Mouse (Mus musculus) midbrain, postnatal 0 days (tissue): ENCODE data around the gene Olfr984. TPM values are rescaled to one million over a fixed set of nuclear protein-coding genes. Genes with fewer than 3 reads are reported as not detected.

Source experiments
- ATAC-seq: fragments of 200-750 bp; cut with Nextera tagmentation; 2 replicates; pipeline ENCODE4 v1.8.0; 2017; ENCODE audit warnings: moderate number of reproducible peaks, mild to moderate bottlenecking, moderate TSS enrichment, moderate library complexity; ENCODE audit not compliant: low FRiP score
- DNase-seq: peaks from one replicate; pipeline ENCODE4 v3.0.0-alpha.2; 2015; ENCODE audit warnings: low spot score
- H3K27ac ChIP-seq: fragments of 300-500 bp; sonication (generic); 2 replicates; pipeline ENCODE4 v1.5.1; 2014; ENCODE audit warnings: low read depth, mild to moderate bottlenecking, low read length, mixed read lengths
- H3K27me3 ChIP-seq: fragments of 300-500 bp; sonication (generic); 2 replicates; pipeline ENCODE4 v1.6.1; 2014; ENCODE audit warnings: low read length, control low read depth, mixed read lengths; ENCODE audit not compliant: insufficient read depth
- H3K36me3 ChIP-seq: fragments of 300-500 bp; sonication (generic); 2 replicates; pipeline ENCODE4 v1.6.1; 2014; ENCODE audit warnings: low read length, control low read depth, mixed read lengths; ENCODE audit not compliant: insufficient read depth
- H3K4me1 ChIP-seq: fragments of 300-500 bp; sonication (generic); 2 replicates; pipeline ENCODE4 v1.6.1; 2014; ENCODE audit warnings: mild to moderate bottlenecking, control low read depth, antibody characterized with exemption, low read length, mixed read lengths; ENCODE audit not compliant: insufficient read depth
- H3K4me2 ChIP-seq: fragments of 300-500 bp; sonication (generic); 2 replicates; pipeline ENCODE4 v1.6.1; 2014; ENCODE audit warnings: low read depth, mild to moderate bottlenecking, low read length, mixed read lengths; ENCODE audit not compliant: poor library complexity, severe bottlenecking
- H3K4me3 ChIP-seq: fragments of 300-500 bp; sonication (generic); 2 replicates; pipeline ENCODE4 v1.5.1; 2014; ENCODE audit warnings: low read depth, mild to moderate bottlenecking, low read length, moderate library complexity
- H3K9ac ChIP-seq: fragments of 300-500 bp; sonication (generic); replicated peaks from 2 replicates; pipeline ENCODE4 v1.6.1; 2014; ENCODE audit warnings: mild to moderate bottlenecking, low read length, moderate library complexity, mixed read lengths; ENCODE audit not compliant: poor library complexity, severe bottlenecking
- H3K9me3 ChIP-seq: fragments of 300-500 bp; sonication (generic); 2 replicates; pipeline ENCODE4 v1.6.1; 2016; ENCODE audit warnings: low read length, control low read depth
- CTCF ChIP-seq: IDR thresholded peaks from 2 replicates; pipeline ENCODE4 v1.5.1; 2016; ENCODE audit warnings: antibody characterized with exemption, mild to moderate bottlenecking
- WGBS: fragments of 180-500 bp; shearing (Covaris S2); extraction: QIAGEN DNeasy Blood & Tissue Kit; methylation state at CpG from one replicate; pipeline ENCODE4 v1.1.7; 2014; 5-methylcytosine and 5-hydroxymethylcytosine counted together
- polyA plus RNA-seq: library from polyadenylated mRNA; unstranded; fragments of >200 nt; fragmentation: Nextera tagmentation; extraction: Ambion mirVana; gene quantifications from 2 replicates; pipeline ENCODE4 v1.2.1, GENCODE M21; 2015
- total RNA-seq: library from RNA; depleted of rRNA; stranded (reverse); fragments of >200 nt; gene quantifications from 2 replicates; pipeline ENCODE4 v1.2.3, GENCODE M21; 2014; rRNA removed

Gene Olfr984
- total RNA-seq (not detected in 2 replicates), polyA plus RNA-seq (not detected in 2 replicates)

- H3K36me3 ChIP-seq = no peaks in the 10 kb centered on the region
- H3K27ac ChIP-seq = no peak within 1 kb of the TSS
- no peaks in the 10 kb centered on the region for H3K27me3 ChIP-seq
- no peaks in the 10 kb centered on the region for H3K9me3 ChIP-seq
- ATAC-seq (no peak), DNase-seq (no peak)
- no peaks in the 10 kb centered on the region for H3K4me1 ChIP-seq
- no peak for TF ChIP-seq CTCF
- no peak within 1 kb of the TSS for H3K9ac ChIP-seq
- WGBS = 82% methylated on average over 2 of the region's 2 CpGs
- H3K4me3 ChIP-seq = no peak within 1 kb of the TSS
- no peak within 1 kb of the TSS for H3K4me2 ChIP-seq
Observed at GRCm38 (mm10) chr9:40114106-40114505, at the start of gene Olfr984. Olfr984 (minus strand) TSS chr9:40114206.

GRCm38 (mm10) chr9:40155118-40155644 is 41.2 kb upstream of the Olfr984 start:
- no peak for TF ChIP-seq CTCF
- Histone ChIP-seq H3K4me1 (no peaks in the 10 kb centered on the region), H3K9me3 (no peaks in the 10 kb centered on the region), H3K9ac (no peak overlapping the region), H3K27ac (no peak overlapping the region), H3K36me3 (no peaks in the 10 kb centered on the region), H3K4me3 (no peak overlapping the region), H3K27me3 (no peaks in the 10 kb centered on the region), H3K4me2 (no peak overlapping the region)
- 71% methylated on average over 4 of the region's 4 CpGs for WGBS
- DNase-seq = no peak
- no peak for ATAC-seq

GRCm38 (mm10) chr9:40141544-40141943 is 27.5 kb upstream of the Olfr984 start:
- Histone ChIP-seq H3K4me3 (no peak overlapping the region), H3K9me3 (no peaks in the 10 kb centered on the region), H3K4me2 (no peak overlapping the region), H3K27me3 (no peaks in the 10 kb centered on the region), H3K27ac (no peak overlapping the region), H3K9ac (no peak overlapping the region), H3K36me3 (no peaks in the 10 kb centered on the region), H3K4me1 (no peaks in the 10 kb centered on the region)
- DNase-seq = no peak
- ATAC-seq = no peak
- TF ChIP-seq CTCF = no peak
- WGBS = 54% methylated on average over 1 of the region's 1 CpGs

- TF ChIP-seq CTCF = no peak
- H3K4me3 ChIP-seq = no peak overlapping the region
- no peaks in the 10 kb centered on the region for H3K9me3 ChIP-seq
- DNase-seq (no peak), ATAC-seq (no peak)
- no peaks in the 10 kb centered on the region for H3K36me3 ChIP-seq
- 76% methylated on average over 4 of the region's 4 CpGs for WGBS
- H3K27me3 ChIP-seq = no peaks in the 10 kb centered on the region
- H3K9ac ChIP-seq = no peak overlapping the region
- H3K27ac ChIP-seq = no peak overlapping the region
- no peaks in the 10 kb centered on the region for H3K4me1 ChIP-seq
- no peak overlapping the region for H3K4me2 ChIP-seq
Observed at GRCm38 (mm10) chr9:40139484-40139883, 25.5 kb upstream of the Olfr984 start.

GRCm38 (mm10) chr9:40136987-40137688 is 23.1 kb upstream of the Olfr984 start:
- DNase-seq = no peak

GRCm38 (mm10) chr9:40130556-40130955 is 16.6 kb upstream of the Olfr984 start:
- H3K9ac ChIP-seq = no peak overlapping the region

More at GRCm38 (mm10) chr9:40136987-40137688, 23.1 kb upstream of the Olfr984 start:
- no peak overlapping the region for H3K9ac ChIP-seq
- no peak overlapping the region for H3K4me2 ChIP-seq
- WGBS = 82% methylated on average over 6 of the region's 6 CpGs
- no peaks in the 10 kb centered on the region for H3K27me3 ChIP-seq
- no peaks in the 10 kb centered on the region for H3K4me1 ChIP-seq
- H3K4me3 ChIP-seq = no peak overlapping the region
- no peaks in the 10 kb centered on the region for H3K36me3 ChIP-seq
- H3K9me3 ChIP-seq = no peaks in the 10 kb centered on the region
- TF ChIP-seq CTCF = no peak
- ATAC-seq = no peak
- no peak overlapping the region for H3K27ac ChIP-seq

More at GRCm38 (mm10) chr9:40130556-40130955, 16.6 kb upstream of the Olfr984 start:
- Histone ChIP-seq H3K27ac (no peak overlapping the region), H3K4me2 (no peak overlapping the region), H3K9me3 (no peaks in the 10 kb centered on the region), H3K4me3 (no peak overlapping the region), H3K36me3 (no peaks in the 10 kb centered on the region), H3K4me1 (no peaks in the 10 kb centered on the region), H3K27me3 (no peaks in the 10 kb centered on the region)
- ATAC-seq (no peak), DNase-seq (no peak)
- TF ChIP-seq CTCF = no peak
- WGBS = 95% methylated on average over 1 of the region's 1 CpGs
